Mouse (Mus musculus) spleen, adult 2 months (tissue): ENCODE data around the gene Adam22. TPM values are rescaled to one million over a fixed set of nuclear protein-coding genes. Genes with fewer than 3 reads are reported as not detected.
A peak's percentile ranks its signal among the peaks of the same experiment; 100 is the strongest.

Source experiments
- DNase-seq, 2 experiments: peaks; one replicate each; pipeline versions ENCODE4 v3.0.0 to v3.0.0-alpha.2; 2012 to 2021; ENCODE audit warnings: low spot score in 2 of 2, low read depth in 1 of 2
- H3K27ac ChIP-seq: fragments of 200-500 bp; 2 replicates; pipeline ENCODE4 v1.5.1; 2012; ENCODE audit warnings: low read length, inconsistent platforms; ENCODE audit not compliant: insufficient read depth
- H3K27me3 ChIP-seq: fragments of 200-500 bp; 2 replicates; pipeline ENCODE4 v1.6.1; 2012; ENCODE audit warnings: mild to moderate bottlenecking, moderate library complexity, low read length, inconsistent platforms; ENCODE audit not compliant: control insufficient read depth, insufficient read depth
- H3K36me3 ChIP-seq: fragments of 200-500 bp; 2 replicates; pipeline ENCODE4 v1.6.1; 2012; ENCODE audit warnings: mild to moderate bottlenecking, low read length, inconsistent platforms; ENCODE audit not compliant: control insufficient read depth, insufficient read depth
- H3K4me1 ChIP-seq: fragments of 200-500 bp; 2 replicates; pipeline ENCODE4 v1.6.1; 2011; ENCODE audit warnings: inconsistent platforms; ENCODE audit not compliant: control insufficient read depth, insufficient read depth, insufficient read length
- H3K4me3 ChIP-seq: fragments of 200-500 bp; 2 replicates; pipeline ENCODE4 v1.5.1; 2011; ENCODE audit warnings: mild to moderate bottlenecking, inconsistent platforms; ENCODE audit not compliant: insufficient read depth, insufficient read length; ENCODE audit errors: extremely low read depth
- CTCF ChIP-seq: fragments of 200-500 bp; IDR thresholded peaks from 2 replicates; pipeline ENCODE4 v1.5.1; 2011; ENCODE audit warnings: mild to moderate bottlenecking, inconsistent platforms; ENCODE audit not compliant: insufficient read depth, insufficient read length, insufficient replicate concordance; ENCODE audit errors: extremely low read depth
- POLR2A ChIP-seq: fragments of 200-500 bp; IDR thresholded peaks from 2 replicates; pipeline ENCODE4 v1.6.1; 2011; ENCODE audit warnings: low read depth, low read length, inconsistent platforms
- WGBS: fragments of 180-500 bp; shearing (Covaris S2); methylation state at CpG from one replicate; pipeline ENCODE4 v1.1.7; 2018; 5-methylcytosine and 5-hydroxymethylcytosine counted together
- polyA plus RNA-seq: library from polyadenylated mRNA; depleted of rRNA; stranded (reverse); fragments of >200 nt; gene quantifications from 2 replicates; pipeline ENCODE4 v1.2.3, GENCODE M21; 2012

The Adam22 gene
- polyA plus RNA-seq, 1 experiment, result 1.1 TPM

- 92% methylated on average over 9 of the region's 9 CpGs for WGBS
- Histone ChIP-seq H3K4me1 (no peaks in the 10 kb centered on the region), H3K4me3 (no peak overlapping the region), H3K27me3 (no peaks in the 10 kb centered on the region), H3K27ac (no peak overlapping the region), H3K36me3 (peaks cover 10% of the 10 kb centered on the region)
- DNase-seq, result no peak
- no peak for TF ChIP-seq CTCF
- no peak for TF ChIP-seq POLR2A
These were observed 294.6 kb downstream of the Adam22 start for GRCm38 (mm10) chr5:8073406-8073805.

DNA sequence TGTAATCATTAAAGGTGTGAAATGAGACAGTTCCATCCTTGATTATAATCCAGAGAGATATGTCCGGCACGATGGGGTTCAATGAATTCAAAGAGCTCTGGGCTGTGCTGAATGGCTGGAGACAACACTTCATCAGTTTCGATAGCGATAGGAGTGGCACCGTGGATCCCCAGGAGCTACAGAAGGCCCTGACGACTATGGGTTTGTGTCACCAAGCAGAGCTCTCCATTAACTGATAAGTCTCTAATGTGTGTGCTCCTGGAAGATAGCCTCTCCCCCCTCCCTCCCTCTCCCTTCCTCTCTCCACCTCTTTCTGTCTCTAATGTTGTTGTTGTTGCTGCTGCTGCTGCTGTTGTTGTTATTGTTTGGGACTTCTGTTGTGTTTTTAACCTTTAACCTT lies 304.8 kb downstream of the Adam22 start:
- TF ChIP-seq POLR2A, result no peak
- no peak for TF ChIP-seq CTCF
- WGBS, result 85% methylated on average over 6 of the region's 6 CpGs
- H3K27ac ChIP-seq, result no peak overlapping the region

DNA sequence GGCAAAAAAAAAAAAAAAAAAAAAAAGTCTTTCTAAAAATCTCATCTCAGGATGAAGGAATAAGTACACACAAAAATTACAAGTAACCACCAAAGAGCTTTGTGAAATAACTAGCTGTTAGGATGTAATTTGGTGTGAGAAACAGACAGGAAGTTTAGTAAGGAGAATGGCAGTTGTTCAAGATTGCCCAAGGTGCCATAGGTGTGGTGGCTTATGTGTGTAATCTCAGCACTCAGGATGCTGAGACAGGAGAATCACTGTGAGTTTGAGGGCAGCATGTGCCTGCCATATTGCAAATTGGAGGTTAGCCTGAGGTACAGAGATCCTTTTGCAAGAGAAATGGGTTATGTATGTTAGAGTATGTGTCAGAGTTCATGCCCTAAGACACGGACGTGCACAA lies 305.5 kb downstream of the Adam22 start:
- no peak for DNase-seq
- 100% methylated on average over 2 of the region's 2 CpGs for WGBS
- H3K27me3 ChIP-seq, result no peaks in the 10 kb centered on the region
- TF ChIP-seq POLR2A (no peak), CTCF (no peak)
- H3K4me3 ChIP-seq, result no peak overlapping the region
- no peak overlapping the region for H3K27ac ChIP-seq
- H3K4me1 ChIP-seq, result no peaks in the 10 kb centered on the region
- H3K36me3 ChIP-seq, result peaks cover 30% of the 10 kb centered on the region

More for the DNA sequence above, 304.8 kb downstream of the Adam22 start:
- H3K4me1 ChIP-seq, result no peaks in the 10 kb centered on the region
- peaks cover 34% of the 10 kb centered on the region for H3K36me3 ChIP-seq
- H3K4me3 ChIP-seq, result no peak overlapping the region
- DNase-seq, result no peak
- no peaks in the 10 kb centered on the region for H3K27me3 ChIP-seq

DNA sequence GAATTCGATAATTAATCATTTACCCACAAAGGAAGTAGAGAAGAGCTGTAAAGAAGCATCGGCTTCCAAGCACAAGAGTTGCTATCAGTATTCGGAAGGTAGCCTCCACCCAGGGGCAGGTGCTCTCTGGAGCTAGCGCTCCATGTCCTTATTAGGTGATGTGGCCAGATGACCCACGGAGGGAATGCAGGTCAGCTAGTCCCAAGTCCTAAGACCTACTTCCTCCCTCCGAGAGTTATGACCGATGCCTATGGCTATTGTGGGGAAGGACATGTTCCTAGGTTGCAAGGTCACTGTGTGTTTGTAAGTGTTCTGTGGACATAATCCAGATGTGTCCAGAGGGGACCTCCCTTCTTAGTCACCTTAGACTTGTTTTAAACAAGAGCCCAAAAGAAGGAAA lies 309.9 kb downstream of the Adam22 start:
- TF ChIP-seq POLR2A, result no peak
- no peak for TF ChIP-seq CTCF
- 93% methylated on average over 7 of the region's 7 CpGs for WGBS
- H3K4me1 ChIP-seq, result no peaks in the 10 kb centered on the region; the same call in 1 of the 2 replicates

GRCm38 (mm10) chr5:8057018-8057323 lies 311.0 kb downstream of the Adam22 start:
- 19% methylated on average over 5 of the region's 5 CpGs for WGBS
- TF ChIP-seq CTCF (no peak), POLR2A (no peak)
- Histone ChIP-seq H3K27ac (peak overlapping the region; percentile 100), H3K27me3 (no peaks in the 10 kb centered on the region), H3K36me3 (peaks cover 12% of the 10 kb centered on the region), H3K4me3 (peak overlapping the region; percentile 92), H3K4me1 (no peaks in the 10 kb centered on the region; the same call in 1 of the 2 replicates)
- no peak for DNase-seq

More for the DNA sequence above, 309.9 kb downstream of the Adam22 start:
- Histone ChIP-seq H3K36me3 (peaks cover 12% of the 10 kb centered on the region), H3K4me3 (no peak overlapping the region), H3K27ac (no peak overlapping the region), H3K27me3 (no peaks in the 10 kb centered on the region)
- DNase-seq, result no peak

GRCm38 (mm10) chr5:8056141-8057017 lies 311.6 kb downstream of the Adam22 start:
- 1% methylated on average over 60 of the region's 60 CpGs for WGBS
- H3K27me3 ChIP-seq, result no peaks in the 10 kb centered on the region
- peak; percentile 57 to 84 for DNase-seq
- TF ChIP-seq CTCF (peak; percentile 32; the same call in 1 of the 2 replicates), POLR2A (peak; percentile 89)
- peak overlapping the region; percentile 100 for H3K27ac ChIP-seq
- no peaks in the 10 kb centered on the region; the same call in 1 of the 2 replicates for H3K4me1 ChIP-seq
- H3K36me3 ChIP-seq, result peaks cover 9% of the 10 kb centered on the region
- peak overlapping the region; percentile 92 for H3K4me3 ChIP-seq

DNA sequence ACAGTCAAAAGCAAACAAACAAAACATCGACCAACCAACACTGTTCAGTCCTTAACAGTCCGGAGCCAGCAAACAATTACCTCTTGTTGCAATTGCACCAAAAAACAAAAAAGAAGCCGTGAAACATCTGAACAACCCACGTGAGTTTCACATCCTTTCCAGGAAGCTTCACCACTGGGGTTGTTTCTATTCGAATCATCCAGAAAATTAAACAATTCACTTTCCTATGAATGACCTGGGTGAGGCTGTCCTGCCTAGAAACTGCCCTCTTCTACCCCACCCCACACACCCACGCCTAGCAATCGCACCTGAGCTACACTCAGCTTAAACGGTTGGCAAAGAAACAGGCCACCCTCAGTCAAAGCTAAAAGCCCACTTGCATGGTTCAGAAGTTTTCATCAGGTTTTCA lies 312.2 kb downstream of the Adam22 start:
- 4% methylated on average over 8 of the region's 8 CpGs for WGBS
- peak; percentile 12 to 25 for DNase-seq
- H3K27me3 ChIP-seq, result no peaks in the 10 kb centered on the region
- H3K4me1 ChIP-seq, result no peaks in the 10 kb centered on the region; the same call in 1 of the 2 replicates
- H3K36me3 ChIP-seq, result peaks cover 9% of the 10 kb centered on the region
- H3K4me3 ChIP-seq, result peak overlapping the region; percentile 92
- H3K27ac ChIP-seq, result peak overlapping the region; percentile 100
- TF ChIP-seq CTCF (no peak), POLR2A (no peak)
